Comparison of ENCODE assay signal across 14 mouse cellular contexts in genomic region chr19:17242962-17243361, GRCm38 (mm10).
"Had no signal": no experiment of that assay in that cellular context is flagged by ENCODE, and none has a peak within 500 bp of the region (broad histone marks: within the 10 kb centered on the region; RNA-seq: fewer than 3 reads in every experiment).

No protein-coding gene starts in this region.

- DNase-seq: gastrocnemius, adult 2 months; gastrocnemius, postnatal 10 days; gastrocnemius, postnatal 25 days; heart, adult 2 months; heart, postnatal 14 days; heart, postnatal 4 days; kidney, adult 11 months; kidney, adult 8-10 months; kidney, postnatal 14 days; kidney, postnatal 36 days; layer of hippocampus, adult 9-11 months; layer of hippocampus, postnatal 36 days; liver; liver, embryonic 13.5 days had no signal
